Mouse (Mus musculus): ENCODE results near the gene Stim2. TPM values are rescaled to one million over a fixed set of nuclear protein-coding genes. Genes with fewer than 3 reads are reported as not detected.

The Stim2 gene
- polyA plus RNA-seq, 1 experiment from 2014 or later, result 9.8 TPM

DNA sequence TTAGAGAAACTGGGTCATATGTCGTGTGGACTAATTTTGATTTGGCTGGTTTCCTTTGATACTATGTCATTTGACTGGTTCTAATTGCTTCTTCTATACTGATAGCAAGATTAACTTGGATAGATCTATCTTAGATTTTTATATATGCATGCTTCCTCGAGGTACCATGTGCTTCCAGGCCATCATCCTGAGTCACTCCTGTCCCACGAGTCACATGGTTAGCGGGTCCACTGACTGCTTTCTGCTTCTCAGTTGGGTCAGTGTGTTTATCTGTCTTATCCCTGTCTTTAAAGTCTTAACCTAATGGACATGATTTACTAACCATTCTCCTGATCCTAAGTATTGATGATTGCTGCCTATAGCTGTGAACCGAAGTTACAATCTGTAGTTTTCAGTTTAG lies 34.9 kb downstream of the Stim2 start:
- no peak overlapping the region for H3K9ac ChIP-seq (ENCODE audit: low read depth, low read length)
- ATAC-seq, result no peak
- no peaks in the 10 kb centered on the region for H3K36me3 ChIP-seq (ENCODE audit: control insufficient read depth, insufficient read depth, low read length)
- no peak overlapping the region for H3K4me3 ChIP-seq (ENCODE audit: low read length)
- no peaks in the 10 kb centered on the region for H3K9me3 ChIP-seq (ENCODE audit: control insufficient read depth, low read length)
- H3K27ac ChIP-seq (ENCODE audit: low read length), result no peak overlapping the region
- no peak overlapping the region for H3K4me2 ChIP-seq (ENCODE audit: low read depth, low read length)
- H3K27me3 ChIP-seq (replicated peaks; ENCODE audit: control insufficient read depth, insufficient read depth, low read length), result no peaks in the 10 kb centered on the region
- 91% methylated on average over 5 of the region's 5 CpGs for WGBS
- H3K4me1 ChIP-seq (ENCODE audit: control insufficient read depth, insufficient read depth, low read length), result 0 out of 2 replicates have a peak, but pooled peaks cover 3% of the 10 kb centered on the region

GRCm38 (mm10) chr5:54034680-54035079 lies 36.4 kb downstream of the Stim2 start:
- Histone ChIP-seq H3K27me3 (replicated peaks; ENCODE audit: control insufficient read depth, insufficient read depth, low read length) (no peaks in the 10 kb centered on the region), H3K4me1 (ENCODE audit: control insufficient read depth, insufficient read depth, low read length) (0 out of 2 replicates have a peak, but pooled peaks cover 3% of the 10 kb centered on the region), H3K36me3 (ENCODE audit: control insufficient read depth, insufficient read depth, low read length) (no peaks in the 10 kb centered on the region), H3K27ac (ENCODE audit: low read length) (no peak overlapping the region), H3K9me3 (ENCODE audit: control insufficient read depth, low read length) (no peaks in the 10 kb centered on the region), H3K9ac (ENCODE audit: low read depth, low read length) (no peak overlapping the region), H3K4me3 (ENCODE audit: low read length) (no peak overlapping the region), H3K4me2 (ENCODE audit: low read depth, low read length) (no peak overlapping the region)
- WGBS, result 63% methylated on average over 1 of the region's 1 CpGs
- ATAC-seq, result no peak

GRCm38 (mm10) chr5:54038615-54039014 lies 40.3 kb downstream of the Stim2 start:
- no peak for ATAC-seq
- 73% methylated on average over 4 of the region's 4 CpGs for WGBS
- H3K9me3 ChIP-seq (ENCODE audit: control insufficient read depth, low read length), result no peaks in the 10 kb centered on the region
- H3K27ac ChIP-seq (ENCODE audit: low read length), result no peak overlapping the region
- H3K4me1 ChIP-seq (ENCODE audit: control insufficient read depth, insufficient read depth, low read length), result 0 out of 2 replicates have a peak, but pooled peaks cover 3% of the 10 kb centered on the region
- H3K4me2 ChIP-seq (ENCODE audit: low read depth, low read length), result no peak overlapping the region
- H3K4me3 ChIP-seq (ENCODE audit: low read length), result no peak overlapping the region
- H3K27me3 ChIP-seq (replicated peaks; ENCODE audit: control insufficient read depth, insufficient read depth, low read length), result no peaks in the 10 kb centered on the region
- H3K9ac ChIP-seq (ENCODE audit: low read depth, low read length), result no peak overlapping the region
- H3K36me3 ChIP-seq (ENCODE audit: control insufficient read depth, insufficient read depth, low read length), result no peaks in the 10 kb centered on the region

- Histone ChIP-seq H3K36me3 (ENCODE audit: control insufficient read depth, insufficient read depth, low read length) (no peaks in the 10 kb centered on the region), H3K9ac (ENCODE audit: low read depth, low read length) (no peak overlapping the region), H3K27ac (ENCODE audit: low read length) (no peak overlapping the region), H3K4me3 (ENCODE audit: low read length) (no peak overlapping the region), H3K4me2 (ENCODE audit: low read depth, low read length) (no peak overlapping the region), H3K27me3 (replicated peaks; ENCODE audit: control insufficient read depth, insufficient read depth, low read length) (no peaks in the 10 kb centered on the region), H3K9me3 (ENCODE audit: control insufficient read depth, low read length) (no peaks in the 10 kb centered on the region), H3K4me1 (ENCODE audit: control insufficient read depth, insufficient read depth, low read length) (peaks cover 1% of the 10 kb centered on the region; the same call in 1 of the 2 replicates)
- WGBS, result 83% methylated on average over 8 of the region's 8 CpGs
- no peak for ATAC-seq
Observed at GRCm38 (mm10) chr5:54040527-54040926, 42.2 kb downstream of the Stim2 start.

- Histone ChIP-seq H3K9me3 (ENCODE audit: control insufficient read depth, low read length) (no peaks in the 10 kb centered on the region), H3K4me3 (ENCODE audit: low read length) (no peak overlapping the region), H3K36me3 (ENCODE audit: control insufficient read depth, insufficient read depth, low read length) (no peaks in the 10 kb centered on the region), H3K4me1 (ENCODE audit: control insufficient read depth, insufficient read depth, low read length) (peaks cover 3% of the 10 kb centered on the region; the same call in 1 of the 2 replicates), H3K27ac (ENCODE audit: low read length) (no peak overlapping the region), H3K27me3 (replicated peaks; ENCODE audit: control insufficient read depth, insufficient read depth, low read length) (no peaks in the 10 kb centered on the region), H3K9ac (ENCODE audit: low read depth, low read length) (no peak overlapping the region), H3K4me2 (ENCODE audit: low read depth, low read length) (no peak overlapping the region)
- 88% methylated on average over 7 of the region's 7 CpGs for WGBS
- ATAC-seq, result no peak
Observed at GRCm38 (mm10) chr5:54042013-54042412, 43.7 kb downstream of the Stim2 start.

GRCm38 (mm10) chr5:54045523-54045922 lies 47.2 kb downstream of the Stim2 start:
- H3K27ac ChIP-seq (ENCODE audit: low read length), result peak overlapping the region; percentile 9; the same call in 1 of the 2 replicates
- H3K9me3 ChIP-seq (ENCODE audit: control insufficient read depth, low read length), result no peaks in the 10 kb centered on the region
- H3K4me1 ChIP-seq (ENCODE audit: control insufficient read depth, insufficient read depth, low read length), result peaks cover 8% of the 10 kb centered on the region
- no peak overlapping the region for H3K9ac ChIP-seq (ENCODE audit: low read depth, low read length)
- no peaks in the 10 kb centered on the region for H3K27me3 ChIP-seq (replicated peaks; ENCODE audit: control insufficient read depth, insufficient read depth, low read length)
- no peak overlapping the region for H3K4me3 ChIP-seq (ENCODE audit: low read length)
- no peak for ATAC-seq
- H3K4me2 ChIP-seq (ENCODE audit: low read depth, low read length), result no peak overlapping the region
- H3K36me3 ChIP-seq (ENCODE audit: control insufficient read depth, insufficient read depth, low read length), result no peaks in the 10 kb centered on the region
- WGBS, result 74% methylated on average over 3 of the region's 3 CpGs

- H3K4me2 ChIP-seq (ENCODE audit: low read depth, low read length), result no peak overlapping the region
- H3K27ac ChIP-seq (ENCODE audit: low read length), result no peak overlapping the region
- H3K9me3 ChIP-seq (ENCODE audit: control insufficient read depth, low read length), result no peaks in the 10 kb centered on the region
- H3K27me3 ChIP-seq (replicated peaks; ENCODE audit: control insufficient read depth, insufficient read depth, low read length), result no peaks in the 10 kb centered on the region
- no peak overlapping the region for H3K4me3 ChIP-seq (ENCODE audit: low read length)
- no peaks in the 10 kb centered on the region for H3K36me3 ChIP-seq (ENCODE audit: control insufficient read depth, insufficient read depth, low read length)
- 71% methylated on average over 1 of the region's 1 CpGs for WGBS
- no peak for ATAC-seq
- no peak overlapping the region for H3K9ac ChIP-seq (ENCODE audit: low read depth, low read length)
- H3K4me1 ChIP-seq (ENCODE audit: control insufficient read depth, insufficient read depth, low read length), result peaks cover 10% of the 10 kb centered on the region
Observed at GRCm38 (mm10) chr5:54046432-54046831, 48.1 kb downstream of the Stim2 start.

DNA sequence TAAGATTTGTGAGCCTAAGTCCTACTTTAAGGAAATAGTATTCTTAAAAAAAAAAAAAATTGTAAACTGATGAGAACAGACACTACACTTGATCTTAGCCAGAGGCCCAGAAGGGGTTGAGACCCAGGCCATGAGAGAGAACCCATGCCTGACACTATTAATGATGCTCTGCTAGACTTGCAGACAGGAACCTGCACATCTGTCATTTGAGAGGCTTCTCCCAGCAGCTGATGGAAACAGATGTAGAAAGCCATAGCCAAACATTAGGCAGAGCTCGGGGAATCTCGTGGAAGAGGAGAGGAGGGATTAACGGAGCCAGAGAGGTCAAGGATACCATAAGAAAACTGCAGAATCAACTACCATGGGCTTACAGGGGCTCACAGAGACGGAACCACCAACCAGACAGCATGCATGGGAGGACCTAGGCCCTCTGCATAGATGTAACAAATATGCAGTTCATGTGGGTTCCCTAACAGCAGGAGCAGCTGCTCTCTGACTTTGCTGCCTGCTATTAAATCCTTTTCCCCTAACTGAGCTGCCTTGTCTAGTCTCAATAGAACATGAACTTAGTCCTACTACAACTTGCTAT lies 50.9 kb downstream of the Stim2 start:
- 37% methylated on average over 4 of the region's 4 CpGs for WGBS
- no peak overlapping the region for H3K27ac ChIP-seq (ENCODE audit: low read length)
- H3K4me2 ChIP-seq (ENCODE audit: low read depth, low read length), result no peak overlapping the region
- H3K4me3 ChIP-seq (ENCODE audit: low read length), result no peak overlapping the region
- no peaks in the 10 kb centered on the region for H3K9me3 ChIP-seq (ENCODE audit: control insufficient read depth, low read length)
- peaks cover 10% of the 10 kb centered on the region for H3K4me1 ChIP-seq (ENCODE audit: control insufficient read depth, insufficient read depth, low read length)
- H3K9ac ChIP-seq (ENCODE audit: low read depth, low read length), result no peak overlapping the region
- 0 out of 2 replicates have a peak, but pooled peaks cover 3% of the 10 kb centered on the region for H3K36me3 ChIP-seq (ENCODE audit: control insufficient read depth, insufficient read depth, low read length)
- no peaks in the 10 kb centered on the region for H3K27me3 ChIP-seq (replicated peaks; ENCODE audit: control insufficient read depth, insufficient read depth, low read length)
- peak; percentile 11; the same call in 1 of the 2 replicates for ATAC-seq

- 84% methylated on average over 5 of the region's 5 CpGs for WGBS
- peaks cover 10% of the 10 kb centered on the region for H3K4me1 ChIP-seq (ENCODE audit: control insufficient read depth, insufficient read depth, low read length)
- 0 out of 2 replicates have a peak, but pooled peaks cover 3% of the 10 kb centered on the region for H3K36me3 ChIP-seq (ENCODE audit: control insufficient read depth, insufficient read depth, low read length)
- H3K4me3 ChIP-seq (ENCODE audit: low read length), result no peak overlapping the region
- H3K9me3 ChIP-seq (ENCODE audit: control insufficient read depth, low read length), result no peaks in the 10 kb centered on the region
- H3K4me2 ChIP-seq (ENCODE audit: low read depth, low read length), result no peak overlapping the region
- H3K9ac ChIP-seq (ENCODE audit: low read depth, low read length), result no peak overlapping the region
- H3K27me3 ChIP-seq (replicated peaks; ENCODE audit: control insufficient read depth, insufficient read depth, low read length), result no peaks in the 10 kb centered on the region
- no peak overlapping the region for H3K27ac ChIP-seq (ENCODE audit: low read length)
- no peak for ATAC-seq
Observed at GRCm38 (mm10) chr5:54049940-54050339, 51.6 kb downstream of the Stim2 start.

DNA sequence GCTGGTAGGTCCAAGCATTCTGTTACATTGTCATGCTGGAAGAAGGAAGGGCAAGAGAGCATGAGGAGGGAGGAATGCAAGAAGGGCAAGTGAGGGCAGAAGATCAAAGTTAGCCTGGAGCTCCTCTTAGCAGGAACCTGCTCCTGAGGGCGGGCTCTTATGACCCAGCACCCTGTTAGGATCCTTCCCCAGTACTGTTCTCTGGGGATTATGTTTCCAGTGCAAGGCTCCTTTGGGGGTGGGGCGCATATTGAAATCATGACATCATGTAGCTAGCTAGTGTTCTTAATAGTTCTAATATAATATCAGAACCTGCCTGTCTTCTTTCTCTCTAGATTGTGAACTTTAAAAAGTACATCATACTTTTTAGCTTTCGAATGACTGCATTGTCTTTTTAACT lies 52.8 kb downstream of the Stim2 start:
- Histone ChIP-seq H3K9ac (ENCODE audit: low read depth, low read length) (no peak overlapping the region), H3K4me1 (ENCODE audit: control insufficient read depth, insufficient read depth, low read length) (peaks cover 7% of the 10 kb centered on the region), H3K27ac (ENCODE audit: low read length) (no peak overlapping the region), H3K4me3 (ENCODE audit: low read length) (no peak overlapping the region), H3K36me3 (ENCODE audit: control insufficient read depth, insufficient read depth, low read length) (0 out of 2 replicates have a peak, but pooled peaks cover 3% of the 10 kb centered on the region), H3K4me2 (ENCODE audit: low read depth, low read length) (no peak overlapping the region), H3K27me3 (replicated peaks; ENCODE audit: control insufficient read depth, insufficient read depth, low read length) (no peaks in the 10 kb centered on the region), H3K9me3 (ENCODE audit: control insufficient read depth, low read length) (no peaks in the 10 kb centered on the region)
- WGBS, result 89% methylated on average over 3 of the region's 3 CpGs
- 0 out of 2 replicates have a peak, but pooled peaks have one; percentile 34 for ATAC-seq
